Mouse (Mus musculus) adrenal gland, adult 10 weeks (tissue): ENCODE data around the gene G6pc3. TPM values are rescaled to one million over a fixed set of nuclear protein-coding genes. Genes with fewer than 3 reads are reported as not detected.

ENCODE experiments used
- polyA plus RNA-seq: library from polyadenylated mRNA; stranded (reverse); fragments of 350-450 nt; fragmentation: Illumina TruSeq; extraction: RNeasy Lipid Tissue Mini Kit (QIAGEN cat#74804); gene quantifications from one replicate; pipeline ENCODE4 v1.2.3, GENCODE M21; 2014; ENCODE audit warnings: low read depth, low replicate concordance

Gene G6pc3
- polyA plus RNA-seq: 1.8 TPM

DNA sequence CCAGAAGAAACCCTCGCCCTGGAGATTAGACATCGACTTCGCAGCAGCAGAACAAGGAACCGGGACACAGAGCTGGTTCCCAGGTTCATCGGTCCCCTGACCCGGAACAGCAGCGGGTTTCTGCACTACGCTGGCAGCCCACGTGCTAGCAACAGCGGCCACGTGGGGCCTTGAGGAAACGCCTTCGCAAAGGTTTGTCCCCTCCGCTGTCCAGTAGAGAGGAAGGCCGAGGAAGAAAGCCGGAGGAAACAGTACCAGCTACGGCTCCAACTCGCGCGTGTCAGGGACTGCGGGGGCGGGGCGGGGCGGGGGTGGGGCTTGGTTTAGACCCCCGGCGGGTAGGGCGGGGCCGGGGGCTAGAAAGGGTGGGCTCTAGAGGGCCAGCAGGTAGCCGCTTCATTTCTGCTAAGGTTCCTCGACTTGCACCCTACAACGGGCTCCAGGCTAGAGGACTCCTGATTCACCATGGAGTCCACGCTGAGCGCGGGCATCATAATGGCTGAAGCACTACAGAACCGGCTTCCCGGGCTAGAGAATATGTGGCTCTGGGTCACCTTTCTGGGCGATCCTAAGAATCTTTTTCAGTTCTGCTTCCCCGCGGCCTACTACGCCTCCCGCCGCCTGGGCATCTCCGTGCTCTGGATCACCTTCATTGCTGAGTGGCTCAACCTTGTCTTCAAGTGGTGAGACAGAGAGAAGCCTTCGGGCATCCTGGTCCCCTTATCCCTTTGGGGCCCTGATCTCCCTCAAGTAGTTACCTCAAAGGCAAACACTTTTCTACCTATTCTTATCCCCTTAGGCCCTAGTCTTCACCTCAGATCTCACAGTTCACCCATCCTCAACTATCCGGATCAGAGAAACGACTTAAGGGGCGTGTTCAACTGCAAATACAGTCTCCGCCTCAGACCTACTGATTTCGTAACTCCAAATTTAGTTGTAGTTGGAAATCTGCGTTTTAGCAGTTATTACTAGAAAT lies at the start of gene G6pc3:
Gene G6pc3 (plus strand): TSS at position 160 of the 976 bp plus-strand sequence.

DNA sequence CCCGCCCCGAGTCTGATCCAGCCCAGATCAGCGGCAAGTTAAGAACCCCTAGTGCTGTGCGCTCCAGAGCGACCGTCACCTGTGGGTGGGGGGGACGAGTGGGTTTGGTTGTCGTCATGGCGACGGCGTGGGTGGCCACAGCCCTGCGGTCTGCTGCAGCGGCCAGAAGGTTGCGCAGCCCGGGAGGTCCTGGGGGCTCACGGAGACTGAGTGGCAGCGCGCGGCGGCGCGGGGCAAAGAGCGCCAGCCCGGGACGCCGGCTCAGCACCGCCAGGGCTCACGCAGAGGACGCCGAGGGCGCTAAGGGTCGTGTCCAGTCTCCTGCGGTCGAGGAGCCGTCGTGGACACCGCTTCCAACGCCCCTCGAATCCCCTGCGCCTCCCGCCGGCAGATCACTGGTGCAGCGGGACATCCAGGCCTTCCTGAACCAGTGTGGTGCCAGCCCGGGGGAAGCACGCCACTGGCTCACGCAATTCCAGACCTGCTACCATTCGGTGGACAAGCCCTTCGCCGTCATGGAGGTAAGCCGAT lies 43.9 kb upstream of the G6pc3 start, which contains the start of gene Nags:
Gene Nags (plus strand): TSS at position 43 of the 531 bp plus-strand sequence.

DNA sequence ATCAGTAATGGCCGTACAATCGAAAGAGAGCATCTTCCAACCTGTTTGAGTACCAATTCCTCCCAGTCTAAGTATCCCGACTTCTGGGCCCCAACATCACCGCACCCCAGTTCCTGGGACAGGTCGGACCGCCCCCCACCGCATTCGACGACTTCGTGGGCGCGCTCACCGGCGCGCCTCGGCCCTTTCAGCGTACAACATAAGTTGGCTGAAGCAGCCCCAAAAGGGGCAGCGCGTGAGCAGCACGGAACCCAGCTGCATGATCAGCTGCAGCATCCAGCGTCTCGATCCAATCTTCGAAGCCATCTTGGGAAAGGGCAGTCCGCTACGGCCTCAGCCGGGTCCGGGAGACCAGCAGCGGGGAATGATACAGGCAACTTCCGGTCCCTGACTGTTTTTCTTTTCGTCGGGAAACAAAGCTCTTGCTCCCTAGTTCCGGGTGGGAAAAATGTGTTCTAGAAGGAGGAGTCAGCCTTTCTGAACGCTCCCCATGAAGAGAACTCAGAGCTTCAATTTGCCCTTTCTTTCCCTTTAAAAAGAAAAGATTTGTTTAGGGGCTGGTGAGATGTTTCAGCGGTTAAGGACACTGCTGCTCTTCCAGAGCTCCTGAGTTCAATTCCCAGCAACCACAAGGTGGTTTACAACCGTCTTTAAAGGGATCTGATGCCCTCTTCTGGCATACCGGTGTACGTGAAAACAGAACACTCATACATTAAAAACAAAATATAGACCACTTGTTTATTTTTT lies 33.2 kb upstream of the G6pc3 start, which contains the start of gene Tmem101:
Gene Tmem101 (minus strand): TSS at position 366 of the 747 bp plus-strand sequence.

DNA sequence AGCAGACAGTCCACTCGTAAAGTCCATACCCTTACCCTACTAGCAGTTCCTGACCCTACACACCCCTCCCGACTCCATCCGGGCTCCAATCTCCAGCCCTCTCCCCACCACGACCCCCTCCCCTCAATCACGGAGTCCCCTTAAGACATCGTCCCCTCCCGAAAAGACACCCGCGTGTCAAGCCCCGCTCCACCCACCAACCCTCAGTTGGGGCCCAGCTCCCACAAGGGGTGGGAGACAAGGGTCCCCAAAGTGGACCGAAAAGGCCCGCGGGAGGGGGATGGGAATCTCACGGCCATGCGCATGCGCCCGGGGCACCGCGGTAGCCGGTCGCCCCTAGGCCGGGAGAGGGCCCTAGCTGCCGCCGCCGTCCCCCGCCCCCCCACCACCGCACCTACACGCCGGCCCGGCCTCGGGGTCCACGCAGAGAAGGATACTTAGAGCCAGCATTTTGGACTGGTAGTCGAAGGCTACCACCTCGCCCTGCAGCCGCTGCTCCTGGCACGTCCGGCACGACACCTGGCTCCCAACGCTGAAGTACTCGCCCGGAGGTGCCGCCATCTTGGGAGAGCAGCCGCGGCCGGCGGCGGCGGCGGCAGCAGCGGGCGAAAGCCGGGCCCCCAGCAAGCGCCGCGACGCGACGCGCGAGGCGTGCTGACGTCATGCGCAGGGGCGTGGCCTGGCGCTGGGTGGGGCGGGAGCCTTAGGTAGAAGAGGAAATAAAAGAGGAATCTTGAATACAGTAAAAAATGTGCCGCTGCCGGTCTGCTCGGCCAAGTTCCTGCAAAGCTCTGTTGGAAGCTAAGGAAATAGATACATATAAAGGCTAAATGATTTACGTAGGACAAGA lies 4.5 kb upstream of the G6pc3 start, which contains the start of gene Lsm12:
Gene Lsm12 (minus strand): TSS at position 651 of the 850 bp plus-strand sequence.

DNA sequence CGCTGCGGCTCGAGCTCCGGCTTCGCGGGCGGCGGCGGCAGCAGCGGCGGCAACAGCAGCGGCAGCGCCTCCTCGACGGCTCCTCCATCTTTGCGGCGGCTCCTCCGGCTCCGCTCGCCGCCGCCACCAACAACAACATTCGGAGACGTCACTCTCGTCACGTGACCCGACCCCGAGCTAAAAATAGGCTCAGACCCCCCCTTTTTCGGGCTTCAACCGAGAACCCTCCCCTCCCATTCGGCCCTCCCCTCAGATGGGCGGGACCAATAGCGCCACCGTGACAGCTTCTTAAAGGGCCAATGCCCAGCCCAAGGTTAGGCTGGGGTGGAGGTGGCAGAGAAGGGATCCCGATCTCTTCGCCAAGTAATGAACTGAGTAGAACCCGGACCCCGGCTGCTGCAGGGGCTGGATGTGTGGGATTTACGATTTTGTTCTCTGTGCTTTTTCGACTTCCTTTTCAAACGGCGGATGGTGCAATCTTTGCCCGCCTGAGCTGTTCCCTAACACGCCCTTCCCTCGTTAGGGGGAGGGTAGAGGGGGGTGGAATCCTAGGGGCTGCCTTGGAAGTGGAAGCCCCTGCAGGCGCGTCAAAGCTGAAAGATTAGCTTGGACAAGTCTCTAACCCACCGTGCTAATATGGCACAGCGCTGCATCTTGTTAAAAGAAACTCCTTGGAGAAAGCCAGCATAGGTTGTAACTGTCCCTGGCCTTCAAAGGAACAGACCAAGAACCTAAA lies 40.8 kb downstream of the G6pc3 start, which contains the start of gene Hdac5:
Gene Hdac5 (minus strand): TSS at position 161 of the 736 bp plus-strand sequence.

Other genes with a start within 250 kb of the G6pc3 start
- not detected for gene Sost, start 222.6 kb upstream of the G6pc3 start, polyA plus RNA-seq
- not detected for gene Cfap97d1, start 205.3 kb upstream of the G6pc3 start, polyA plus RNA-seq
- gene Dusp3, start 202.6 kb upstream of the G6pc3 start, polyA plus RNA-seq: 73.0 TPM
- 3.6 TPM for gene Mpp3, start 161.2 kb upstream of the G6pc3 start, polyA plus RNA-seq
- 35.9 TPM for gene Cd300lg, start 148.1 kb upstream of the G6pc3 start, polyA plus RNA-seq
- gene Mpp2, start 101.1 kb upstream of the G6pc3 start, polyA plus RNA-seq: 1.6 TPM
- gene Ppy, start 88.3 kb upstream of the G6pc3 start, polyA plus RNA-seq: not detected
- not detected for gene Pyy, start 81.8 kb upstream of the G6pc3 start, polyA plus RNA-seq
- not detected for gene Nags, start 44.1 kb upstream of the G6pc3 start, polyA plus RNA-seq
- 4.9 TPM for gene Tmem101, start 33.2 kb upstream of the G6pc3 start, polyA plus RNA-seq
- gene Lsm12, start 4.3 kb upstream of the G6pc3 start, polyA plus RNA-seq: 81.9 TPM
- 1.4 TPM for gene Hdac5, start 40.5 kb downstream of the G6pc3 start, polyA plus RNA-seq
- gene BC030867, start 59.3 kb downstream of the G6pc3 start, polyA plus RNA-seq: not detected
- 0.23 TPM for gene Asb16, start 79.1 kb downstream of the G6pc3 start, polyA plus RNA-seq
- 6.9 TPM for gene Tmub2, start 95.3 kb downstream of the G6pc3 start, polyA plus RNA-seq
- gene Atxn7l3, start 107.0 kb downstream of the G6pc3 start, polyA plus RNA-seq: 11.0 TPM
- 34.9 TPM for gene Ubtf, start 130.1 kb downstream of the G6pc3 start, polyA plus RNA-seq
- not detected for gene Slc4a1, start 176.6 kb downstream of the G6pc3 start, polyA plus RNA-seq
- 1.3 TPM for gene Rundc3a, start 203.8 kb downstream of the G6pc3 start, polyA plus RNA-seq
- gene Slc25a39, start 218.3 kb downstream of the G6pc3 start, polyA plus RNA-seq: 14.6 TPM
- 11.8 TPM for gene Grn, start 240.7 kb downstream of the G6pc3 start, polyA plus RNA-seq